Mouse (Mus musculus): ENCODE measurements around the gene Lmod1.
A peak's percentile ranks its signal among the peaks of the same experiment; 100 is the strongest.

The Lmod1 gene

DNA sequence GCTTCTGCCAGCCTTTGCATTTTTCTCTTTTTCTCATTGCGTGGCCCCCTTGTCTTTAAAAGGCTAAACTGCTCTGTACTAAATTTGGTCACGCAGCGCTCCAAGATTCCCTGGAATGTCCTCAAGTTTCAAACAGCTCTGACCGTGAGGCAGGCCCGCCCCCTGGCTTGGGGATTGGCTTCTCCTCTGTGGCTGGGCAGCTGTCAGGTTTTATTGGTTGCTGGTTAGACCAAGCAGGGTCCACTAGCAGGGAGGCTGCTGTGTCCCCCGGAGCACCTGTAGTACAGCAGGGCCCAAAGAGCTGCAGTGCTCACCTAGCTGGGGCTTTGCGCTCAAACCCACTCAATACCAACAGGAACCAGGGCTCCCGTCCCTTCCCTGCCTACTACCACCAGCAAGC, at the start of gene Lmod1:
TSS of gene Lmod1 (plus strand) at position 237 of the 400 bp plus-strand sequence.
- DNase-seq: peak; percentile 74

DNA sequence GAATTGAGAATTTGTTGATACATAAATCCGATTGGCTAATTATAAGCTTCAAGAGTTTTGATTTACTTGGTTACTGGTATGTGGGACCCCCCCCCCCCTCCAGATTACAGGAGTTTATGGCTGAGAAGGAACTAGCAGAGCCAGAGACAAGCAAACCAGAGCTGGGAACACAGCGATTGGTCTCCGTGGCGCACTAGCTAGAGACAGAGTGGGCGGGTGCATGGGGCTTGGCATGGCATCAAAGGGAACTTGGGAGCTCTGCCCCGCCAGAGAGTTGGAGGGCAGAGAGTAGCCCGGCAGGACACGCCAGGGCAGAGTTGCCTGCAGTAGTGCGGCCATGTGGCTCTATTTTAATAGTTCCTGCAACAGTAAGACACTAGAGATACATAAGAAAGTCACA, 44.0 kb upstream of the Lmod1 start:
- DNase-seq: peak; percentile 91

DNA sequence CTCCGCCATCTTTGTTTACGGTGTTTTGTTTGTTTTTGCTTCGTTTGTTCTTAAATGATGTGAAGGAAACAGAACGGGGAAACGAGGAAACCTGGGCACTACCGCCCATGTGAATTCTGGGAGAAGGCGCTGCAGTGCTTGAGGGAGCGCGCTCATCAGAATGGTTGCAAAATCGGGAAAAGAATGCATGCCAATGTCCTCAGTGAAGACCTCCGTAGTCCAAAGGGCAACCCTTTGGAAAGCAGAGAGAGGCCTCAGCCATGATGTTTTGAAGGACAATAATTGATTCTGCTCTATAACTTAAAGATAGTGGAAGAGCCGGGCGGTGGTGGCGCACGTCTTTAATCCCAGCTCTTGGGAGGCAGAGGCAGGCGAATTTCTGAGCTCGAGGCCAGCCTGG, 42.8 kb upstream of the Lmod1 start:
- no peak for DNase-seq

DNA sequence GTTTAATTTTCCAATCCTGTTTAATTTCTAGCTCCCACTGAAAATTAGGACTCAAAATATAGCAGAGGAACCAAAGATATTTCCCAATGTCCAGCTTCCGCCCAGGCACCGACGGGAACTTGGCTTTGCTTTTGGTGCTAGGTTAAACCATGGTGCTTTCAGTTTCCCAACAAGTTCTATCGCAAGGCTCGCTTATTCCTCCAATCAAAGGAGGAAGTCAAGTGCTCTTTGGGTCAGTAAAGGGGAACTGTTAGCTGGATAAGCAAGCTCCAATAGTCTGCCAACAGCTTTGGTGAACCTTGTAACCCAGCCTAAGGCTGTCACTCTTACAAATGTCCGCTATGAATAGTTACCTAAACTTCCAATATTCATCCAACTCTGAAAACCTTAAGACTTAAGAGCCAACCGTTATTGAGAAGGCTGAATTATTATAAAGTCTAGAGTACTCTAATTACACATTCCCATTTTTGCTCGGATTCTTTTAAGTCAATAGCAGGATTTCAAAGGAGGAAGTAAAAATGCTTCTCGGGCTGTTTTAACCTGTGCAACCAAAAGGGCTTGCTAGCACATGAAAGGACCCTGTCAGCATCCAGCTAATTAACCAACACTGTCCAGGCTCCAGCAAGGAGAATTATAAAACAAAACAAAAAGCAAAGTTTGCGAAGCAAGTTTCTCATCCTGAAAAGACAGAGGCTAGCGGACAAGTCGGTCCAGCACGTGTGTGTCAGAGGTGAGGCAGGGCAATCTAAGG, 41.9 kb upstream of the Lmod1 start:
- DNase-seq: peak; percentile 82

DNA sequence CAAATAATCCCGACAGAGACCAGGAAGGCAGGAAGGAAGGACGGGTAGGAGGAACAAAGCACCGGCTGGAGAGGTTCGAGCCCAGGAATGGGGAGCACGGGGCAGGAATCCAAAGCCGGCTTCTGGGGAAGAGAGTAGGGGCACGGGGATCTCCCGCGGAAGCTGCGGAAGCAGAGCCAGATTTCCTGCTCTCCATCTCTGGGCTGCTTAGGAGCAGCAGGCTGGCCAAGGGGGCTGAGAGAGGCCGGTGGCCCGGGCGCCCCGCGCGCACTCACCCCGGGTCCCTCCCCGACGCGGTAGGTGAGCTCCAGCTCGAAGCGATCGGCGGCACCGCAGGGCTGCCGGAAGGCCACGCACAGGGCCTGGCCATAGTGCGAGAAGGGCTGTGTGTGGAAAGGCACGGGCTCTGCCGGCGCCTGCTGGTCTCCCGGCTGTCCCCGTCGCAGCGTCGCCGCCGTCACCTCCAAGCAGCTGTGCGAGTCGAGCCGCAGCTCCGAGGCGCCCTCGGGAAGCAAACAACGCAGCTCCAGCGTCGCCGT, 41.3 kb upstream of the Lmod1 start:
- DNase-seq: peak; percentile 21

DNA sequence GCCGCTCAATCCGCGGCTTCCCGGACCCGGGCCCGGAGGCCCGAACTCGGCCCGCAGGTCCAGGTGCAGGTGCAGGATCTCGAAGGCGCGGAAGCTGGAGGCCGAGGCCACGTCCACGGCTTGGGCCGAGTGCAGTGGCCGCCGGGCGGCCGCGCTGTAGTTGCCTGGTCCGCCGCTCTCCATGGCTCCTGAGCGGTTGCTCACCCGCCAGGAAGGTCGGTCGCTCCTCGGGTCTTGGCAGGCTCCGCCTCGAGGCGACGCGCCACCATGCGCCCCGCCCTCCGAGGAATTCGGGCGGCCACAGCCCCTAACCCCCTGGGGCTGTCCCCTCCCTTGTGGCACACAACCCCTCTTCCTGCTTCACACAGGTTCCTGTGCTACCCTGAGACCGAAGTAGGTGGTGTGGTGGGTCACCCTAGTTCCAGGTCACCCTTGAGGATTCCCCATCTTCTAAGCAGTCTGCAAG, 40.7 kb upstream of the Lmod1 start, which contains the start of gene Rnpep:
TSS of gene Rnpep (minus strand) at position 259 of the 466 bp plus-strand sequence.
- peak; percentile 74 for DNase-seq

DNA sequence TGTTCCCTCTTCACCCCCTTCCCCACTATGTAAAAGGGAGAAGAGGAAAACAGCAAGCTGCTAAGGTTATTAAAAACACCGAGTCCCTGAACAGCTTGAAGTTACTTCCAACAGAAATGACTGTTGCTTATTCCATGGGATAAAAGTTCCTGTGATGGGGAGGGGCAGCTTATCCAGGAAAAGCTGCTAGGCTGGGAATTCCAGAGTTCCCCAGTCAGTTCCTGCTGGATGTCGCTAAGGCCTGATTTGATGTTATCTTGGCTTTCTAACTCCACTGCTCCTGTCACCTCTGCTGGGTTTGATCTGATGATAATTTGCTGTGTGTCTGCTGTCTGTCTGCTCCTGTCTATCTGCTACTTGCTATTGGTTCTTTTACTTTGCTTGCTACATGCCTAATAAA, 38.3 kb upstream of the Lmod1 start:
- peak; percentile 35 for DNase-seq

DNA sequence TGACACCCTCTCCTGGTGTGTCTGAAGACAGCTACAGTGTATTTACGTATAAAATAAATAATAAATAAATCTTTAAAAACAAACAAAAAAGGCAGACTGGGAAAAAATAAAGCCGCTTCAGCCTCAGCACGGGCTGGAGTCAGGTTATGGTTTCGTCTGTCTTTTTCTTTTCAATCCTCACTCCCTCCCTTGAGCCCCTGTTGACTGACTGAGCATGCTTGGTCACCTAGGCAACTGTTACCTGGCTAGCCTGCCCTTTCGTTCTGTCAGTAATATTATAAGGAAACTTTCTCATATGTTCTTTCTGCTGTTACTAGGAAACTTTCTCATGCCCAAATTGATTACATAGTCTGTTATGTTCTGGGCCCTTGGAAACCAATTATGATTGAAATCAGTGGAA, 33.7 kb upstream of the Lmod1 start:
- no peak for DNase-seq

DNA sequence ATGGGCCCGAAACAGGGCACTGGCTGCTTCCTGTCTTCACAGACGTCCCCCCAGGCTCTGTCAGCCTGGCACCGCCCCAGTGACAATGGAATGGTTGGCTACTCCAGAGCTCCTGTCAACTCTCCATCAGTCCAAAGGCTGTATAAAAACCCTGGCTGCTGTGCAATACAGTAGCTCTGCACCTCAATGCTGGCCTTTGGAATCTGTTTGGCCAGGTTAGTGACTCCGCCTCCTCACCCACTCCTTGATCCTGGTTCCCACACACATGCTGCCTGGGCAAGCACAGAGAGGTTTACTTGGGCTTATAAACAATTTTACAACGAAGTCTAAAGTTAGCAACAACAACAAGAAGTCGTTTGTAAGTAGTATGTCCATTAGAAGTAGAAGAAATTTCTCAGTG, 13.3 kb upstream of the Lmod1 start:
- no peak for DNase-seq

DNA sequence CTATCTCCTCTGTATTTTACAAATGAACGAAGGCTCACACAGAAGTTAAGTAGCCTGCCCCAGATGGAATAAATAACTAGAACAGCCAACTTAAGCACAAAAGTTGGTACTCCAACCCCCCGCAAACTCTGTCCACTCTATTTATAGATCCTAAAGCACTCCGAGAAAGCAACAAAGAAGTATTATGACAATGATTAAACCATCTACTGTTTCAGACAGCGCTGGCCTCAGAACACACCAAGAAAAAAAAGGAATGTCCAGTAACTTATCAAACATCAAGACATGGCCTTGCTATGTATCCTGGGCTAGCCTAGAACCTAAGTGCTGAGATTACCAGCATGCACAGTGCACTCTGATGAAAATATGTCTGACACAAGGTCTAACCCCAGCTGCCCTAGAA, 12.4 kb upstream of the Lmod1 start:
- DNase-seq: no peak

DNA sequence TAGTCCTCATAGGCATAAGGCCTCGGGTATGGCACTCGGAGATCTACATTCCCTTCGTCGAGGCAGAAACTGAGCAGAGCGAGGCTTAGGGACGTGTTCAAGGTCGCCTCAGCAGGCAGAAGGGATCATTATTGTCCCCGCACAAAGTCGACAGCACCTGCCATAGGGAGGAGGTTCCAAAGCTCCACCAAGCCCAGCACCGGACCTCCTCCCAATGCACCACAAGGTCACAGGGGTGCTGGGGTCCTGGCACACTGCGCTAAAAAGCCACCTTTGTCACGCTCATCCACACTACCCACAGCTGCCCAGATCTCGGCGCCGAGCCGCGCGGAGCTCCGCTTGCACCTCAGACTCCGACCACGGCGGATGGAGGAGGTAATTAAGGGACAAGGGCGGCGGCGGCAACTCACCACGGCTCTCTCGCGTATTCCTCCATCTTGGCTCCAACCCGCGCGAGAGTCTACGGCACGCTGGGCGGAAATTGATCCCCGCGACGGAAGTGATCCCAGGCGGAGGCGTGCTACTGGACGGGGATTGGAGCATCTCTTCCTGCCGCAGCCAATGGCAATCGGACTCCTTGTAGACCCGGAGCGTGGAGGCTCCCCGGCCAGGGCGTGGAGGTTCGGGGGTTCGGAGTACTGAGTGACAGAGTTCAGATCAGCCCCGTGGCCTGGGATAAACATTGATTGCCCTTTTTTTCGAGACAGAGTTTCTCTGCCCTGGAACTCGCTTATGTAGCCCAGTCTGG, 11.1 kb upstream of the Lmod1 start, which contains the start of gene Timm17a:
TSS of gene Timm17a (minus strand) at position 495 of the 748 bp plus-strand sequence.
- DNase-seq: peak; percentile 95

DNA sequence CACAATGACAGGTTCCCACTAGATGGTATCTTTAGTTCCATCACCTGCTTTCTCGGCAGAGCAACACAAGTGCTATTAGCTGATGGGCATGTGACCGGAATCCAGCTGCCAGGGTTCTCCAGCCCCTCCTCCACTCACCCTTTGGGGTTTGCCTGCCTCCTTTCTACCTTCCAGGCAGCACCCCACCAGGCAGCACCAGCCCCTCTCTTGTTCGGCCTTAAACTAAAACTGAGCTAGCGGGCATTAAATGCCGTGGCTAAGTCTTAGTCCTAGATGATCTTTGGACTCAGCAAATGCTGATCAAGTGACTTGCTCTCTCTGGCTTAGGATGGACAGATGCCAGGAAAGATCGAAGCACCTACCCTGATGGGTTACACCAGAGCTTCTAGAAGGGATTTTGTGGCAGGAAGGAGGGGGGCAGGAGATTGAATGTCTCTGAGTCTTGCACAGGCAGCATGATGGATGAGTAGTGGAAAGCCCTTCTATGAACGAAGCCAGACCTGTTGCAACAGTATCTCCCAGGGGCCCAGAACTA, 1.2 kb upstream of the Lmod1 start:
- DNase-seq: no peak

DNA sequence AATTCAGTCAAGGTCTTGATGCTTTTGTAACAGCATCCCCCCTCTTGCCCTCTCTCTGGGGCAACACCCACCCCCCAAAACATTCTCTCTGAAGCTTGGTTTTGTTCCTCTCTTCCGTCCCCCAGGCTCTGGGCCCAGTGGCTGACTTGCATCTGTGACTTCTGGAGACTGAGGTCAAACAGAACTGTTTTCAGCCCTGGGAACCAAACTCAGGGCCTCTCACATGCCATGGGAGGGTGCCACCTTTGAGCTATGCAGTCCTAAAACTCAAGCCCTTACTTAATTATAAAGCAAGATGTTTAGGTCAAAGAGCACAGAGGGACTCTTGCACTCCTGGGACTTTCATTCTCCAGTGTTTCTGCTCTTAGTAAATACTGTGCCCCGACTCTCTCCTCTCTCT, 1.3 kb downstream of the Lmod1 start:
- DNase-seq: no peak

DNA sequence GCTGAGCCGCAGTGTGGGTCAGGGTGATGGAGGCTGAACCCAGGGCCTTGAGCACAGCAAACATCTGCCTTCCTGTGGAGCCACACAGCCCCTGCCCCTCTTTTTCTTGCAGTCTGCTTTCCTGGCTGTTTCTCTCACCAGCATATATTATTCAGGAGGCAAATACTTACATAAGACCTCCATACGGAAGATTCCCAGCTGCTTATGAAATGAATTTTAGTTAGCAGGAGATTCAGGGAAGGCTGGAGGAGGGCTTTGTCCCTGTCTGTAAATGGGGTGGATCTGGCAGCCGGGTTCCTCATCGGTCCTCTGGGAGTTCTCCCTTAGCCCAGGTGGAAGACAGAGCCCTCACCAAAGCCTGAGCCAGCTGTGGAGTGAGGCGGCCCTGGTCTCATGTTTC, 3.8 kb downstream of the Lmod1 start:
- DNase-seq: no peak

DNA sequence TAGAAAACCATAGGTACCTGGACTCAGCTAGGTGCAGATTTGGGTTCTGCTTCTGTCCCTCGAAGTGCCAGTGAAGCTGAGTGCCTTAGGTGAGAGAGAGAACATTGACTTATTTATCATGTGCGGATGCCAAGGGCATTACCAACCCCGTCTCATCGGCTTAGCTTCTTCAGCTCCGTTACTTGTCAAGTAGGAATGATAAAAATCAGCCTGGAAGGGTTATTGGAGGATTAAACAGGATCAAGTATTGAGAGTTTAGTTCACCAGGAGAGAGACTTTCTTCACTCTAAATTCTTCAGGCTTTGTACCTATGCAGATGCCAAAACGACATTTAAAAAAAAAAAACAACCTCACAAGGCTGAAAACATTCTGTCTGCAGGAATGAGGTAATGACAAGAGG, 6.0 kb downstream of the Lmod1 start:
- no peak for DNase-seq

DNA sequence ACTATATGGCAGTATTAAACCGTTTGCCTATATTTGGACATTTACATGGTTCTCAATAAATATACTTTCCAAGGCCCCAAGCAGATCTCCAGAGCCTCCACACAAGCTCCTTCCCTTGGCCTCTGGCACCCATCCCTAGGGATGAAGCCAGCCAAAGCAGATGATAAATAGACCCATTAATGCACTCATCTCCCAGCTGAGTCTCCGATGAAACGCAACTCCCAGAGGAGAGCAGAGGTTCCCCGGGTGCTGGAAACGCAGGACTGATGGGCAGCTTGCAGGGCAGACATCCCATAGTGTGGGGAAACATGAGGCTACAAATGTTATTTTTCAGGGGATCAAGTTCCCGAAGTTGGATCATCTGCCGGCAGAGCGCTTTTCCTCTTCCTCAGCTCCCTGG, 17.3 kb downstream of the Lmod1 start:
- DNase-seq: no peak

DNA sequence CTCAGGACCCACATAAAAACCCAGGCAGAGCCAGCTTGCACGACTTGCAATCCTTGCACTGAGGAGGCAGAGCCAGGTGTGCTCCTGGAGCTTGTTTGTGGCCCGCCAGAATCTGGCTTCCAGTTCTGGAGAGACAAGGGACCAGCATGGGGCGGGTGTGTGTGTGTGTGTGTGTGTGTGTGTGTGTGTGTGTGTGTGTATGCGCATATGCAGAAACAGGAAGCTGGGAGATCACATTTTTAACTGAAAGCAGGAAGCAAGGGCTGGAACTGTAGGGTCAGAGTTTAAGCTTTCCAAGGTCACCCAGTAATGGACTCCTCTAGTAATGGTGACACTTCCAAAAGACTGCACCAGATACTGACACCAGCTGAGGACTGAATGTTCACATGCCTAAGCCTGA, 19.4 kb downstream of the Lmod1 start:
- no peak for DNase-seq

DNA sequence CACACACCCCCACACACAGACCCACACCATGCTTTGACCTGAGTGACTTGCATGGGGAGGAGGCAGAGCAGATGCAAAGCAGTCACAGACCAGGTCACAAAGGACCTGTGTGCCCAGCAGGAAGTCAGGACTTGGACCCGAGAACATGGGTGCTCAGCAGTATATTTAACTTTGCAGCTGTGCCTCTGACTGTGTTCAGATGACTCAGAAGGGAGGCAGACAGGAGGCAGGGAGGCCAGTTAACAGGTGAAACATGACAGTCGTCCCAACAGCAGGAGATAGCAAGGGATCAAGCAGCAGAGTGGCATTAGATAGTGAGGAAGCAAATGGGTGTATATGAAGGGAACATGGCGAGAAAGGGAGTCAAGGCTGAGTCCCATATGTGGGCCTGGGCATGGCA, 22.3 kb downstream of the Lmod1 start:
- no peak for DNase-seq

DNA sequence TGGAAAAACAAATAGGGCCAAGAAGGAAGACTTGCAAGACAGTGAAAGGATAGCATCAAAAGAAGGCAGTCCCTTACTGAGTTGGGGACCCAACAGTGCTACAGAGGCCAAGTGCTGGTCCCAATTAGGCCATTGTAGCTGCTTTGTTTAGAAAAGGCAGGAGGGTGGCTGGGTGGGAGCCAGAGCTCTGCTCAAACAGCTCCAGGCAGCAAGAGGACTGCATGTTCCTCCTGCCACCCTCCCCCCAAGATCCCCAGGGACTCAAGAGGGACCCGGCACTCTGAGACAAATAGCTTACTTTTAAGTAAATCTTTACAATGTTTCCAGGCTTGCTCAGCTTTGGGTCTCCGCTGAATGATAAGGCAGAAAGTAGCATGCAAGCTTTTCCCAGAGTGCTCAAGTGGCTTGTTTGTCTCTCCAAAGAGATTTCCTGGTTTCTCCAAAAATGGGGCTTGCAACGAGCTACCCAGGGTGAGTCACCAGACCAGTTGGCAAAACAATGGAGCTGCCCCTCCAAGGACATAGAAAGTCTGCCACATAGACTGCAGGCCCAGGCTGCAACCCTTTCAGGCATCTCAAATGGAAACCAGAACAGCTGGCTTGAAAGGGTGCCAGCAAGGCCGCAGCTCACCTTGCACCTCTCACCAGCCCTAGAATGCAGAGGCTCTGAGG, 23.0 kb downstream of the Lmod1 start:
- DNase-seq: peak; percentile 71

DNA sequence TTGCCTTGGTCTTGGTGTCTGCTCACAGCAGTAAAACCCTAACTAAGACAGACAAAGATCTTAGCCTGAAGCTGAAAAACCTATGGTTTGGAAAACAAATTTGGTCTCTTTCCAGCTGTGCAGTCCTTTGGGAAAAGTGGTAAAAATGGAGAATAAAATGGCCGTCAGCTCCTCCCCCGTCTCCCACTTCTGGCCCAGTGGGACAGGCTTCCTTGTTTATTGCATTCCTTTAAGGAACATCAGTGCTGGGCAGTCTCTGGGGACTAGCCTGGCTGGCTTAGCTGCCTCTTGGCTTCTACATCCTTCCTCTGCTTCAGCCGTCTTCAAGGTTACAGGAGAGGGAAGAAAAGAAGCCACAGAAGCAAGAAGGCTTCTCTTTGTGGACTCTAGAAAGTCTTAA, 27.3 kb downstream of the Lmod1 start:
- DNase-seq: peak; percentile 51

DNA sequence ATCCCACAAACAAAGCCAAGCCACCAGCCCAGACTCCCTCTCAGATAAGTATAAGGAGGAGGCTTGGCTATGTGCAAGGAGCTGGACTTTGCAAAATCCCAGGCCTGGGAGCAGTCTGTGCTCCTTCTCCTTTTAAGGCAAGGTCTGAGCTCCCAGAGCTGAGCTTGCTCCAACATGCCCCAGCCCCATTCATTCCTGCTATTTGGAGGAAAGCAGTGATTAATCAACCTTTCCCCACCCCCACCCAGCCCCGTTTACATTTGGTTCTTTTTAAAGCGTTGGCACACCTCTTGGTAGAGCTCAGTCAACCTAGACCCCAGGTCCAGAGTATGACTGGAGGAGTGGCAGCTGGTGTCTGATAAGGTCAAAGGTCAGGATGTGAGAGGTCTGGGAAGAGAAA, 34.5 kb downstream of the Lmod1 start:
- no peak for DNase-seq

DNA sequence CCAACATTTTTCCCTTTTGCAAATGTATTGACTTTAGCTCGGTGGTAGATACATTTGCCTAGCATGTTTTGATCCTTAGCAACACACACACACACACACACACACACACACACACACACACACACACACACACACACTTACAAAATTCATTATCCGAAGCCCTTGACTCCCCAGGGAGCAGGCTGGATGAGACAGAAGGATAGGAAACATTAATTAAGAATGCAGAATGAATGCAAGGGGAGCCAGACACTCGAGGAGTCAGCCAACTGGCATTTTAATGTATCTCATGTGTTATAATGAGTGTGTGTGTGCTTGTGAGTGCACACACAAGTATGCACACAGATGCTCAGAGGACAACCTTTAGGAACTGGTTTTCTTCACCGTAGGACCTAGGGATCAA, 36.9 kb downstream of the Lmod1 start:
- DNase-seq: no peak

DNA sequence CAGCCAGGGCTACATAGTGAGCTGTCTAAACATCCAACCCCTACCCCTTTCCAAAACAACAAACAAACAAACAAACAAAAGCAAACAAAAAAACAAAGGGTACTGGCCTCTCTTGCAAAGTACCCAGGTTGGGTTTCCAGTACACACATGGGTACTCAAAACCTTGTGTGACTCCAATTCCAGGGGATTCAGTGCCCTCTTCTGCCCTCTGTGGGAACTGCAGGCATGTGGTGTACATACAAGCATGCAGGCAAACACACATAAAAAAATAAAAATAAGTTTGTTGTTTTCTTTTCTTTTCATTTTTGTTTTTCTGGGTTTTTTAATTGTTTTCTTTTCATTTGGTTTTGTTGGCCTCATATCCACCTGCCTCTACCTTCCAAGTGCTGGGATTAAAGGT, 37.5 kb downstream of the Lmod1 start:
- no peak for DNase-seq
